Mouse (Mus musculus) midbrain, embryonic 13.5 days (tissue): ENCODE measurements around the gene Kirrel3. TPM values are rescaled to one million over a fixed set of nuclear protein-coding genes. Genes with fewer than 3 reads are reported as not detected.

Source experiments
- ATAC-seq: fragments of 200-750 bp; cut with Nextera tagmentation; 2 replicates; pipeline ENCODE4 v1.8.0; 2017; ENCODE audit warnings: mild to moderate bottlenecking, moderate TSS enrichment, moderate library complexity
- H3K27ac ChIP-seq: fragments of 300-500 bp; sonication (generic); 2 replicates; pipeline ENCODE4 v1.5.1; 2015; ENCODE audit warnings: inconsistent platforms, mild to moderate bottlenecking, moderate library complexity
- H3K27me3 ChIP-seq: fragments of 300-500 bp; sonication (generic); 2 replicates; pipeline ENCODE4 v1.6.1; 2015; ENCODE audit warnings: mild to moderate bottlenecking, inconsistent platforms
- H3K36me3 ChIP-seq: fragments of 300-500 bp; sonication (generic); 2 replicates; pipeline ENCODE4 v1.6.1; 2015; ENCODE audit warnings: mild to moderate bottlenecking, inconsistent platforms
- H3K4me1 ChIP-seq: fragments of 300-500 bp; sonication (generic); replicated peaks from 2 replicates; pipeline ENCODE4 v1.6.1; 2015; ENCODE audit warnings: inconsistent platforms
- H3K4me2 ChIP-seq: fragments of 300-500 bp; sonication (generic); replicated peaks from 2 replicates; pipeline ENCODE4 v1.6.1; 2015; ENCODE audit warnings: moderate library complexity, mild to moderate bottlenecking, inconsistent platforms
- H3K4me3 ChIP-seq: fragments of 300-500 bp; sonication (generic); replicated peaks from 2 replicates; pipeline ENCODE4 v1.5.1; 2015; ENCODE audit warnings: mild to moderate bottlenecking, inconsistent platforms
- H3K9ac ChIP-seq: fragments of 300-500 bp; sonication (generic); replicated peaks from 2 replicates; pipeline ENCODE4 v1.6.1; 2015; ENCODE audit warnings: mild to moderate bottlenecking, inconsistent platforms
- H3K9me3 ChIP-seq: fragments of 300-500 bp; sonication (generic); 2 replicates; pipeline ENCODE4 v1.6.1; 2016; ENCODE audit warnings: mild to moderate bottlenecking, inconsistent platforms
- WGBS: fragments of 180-500 bp; shearing (Covaris S2); methylation state at CpG from one replicate; pipeline ENCODE4 v1.1.7; 2015; 5-methylcytosine and 5-hydroxymethylcytosine counted together
- polyA plus RNA-seq: library from polyadenylated mRNA; unstranded; fragments of >200 nt; fragmentation: Nextera tagmentation; extraction: Ambion mirVana; gene quantifications from 2 replicates; pipeline ENCODE4 v1.2.1, GENCODE M21; 2015

The Kirrel3 gene
- polyA plus RNA-seq, 1 experiment from 2014 or later = 24.0 TPM

DNA sequence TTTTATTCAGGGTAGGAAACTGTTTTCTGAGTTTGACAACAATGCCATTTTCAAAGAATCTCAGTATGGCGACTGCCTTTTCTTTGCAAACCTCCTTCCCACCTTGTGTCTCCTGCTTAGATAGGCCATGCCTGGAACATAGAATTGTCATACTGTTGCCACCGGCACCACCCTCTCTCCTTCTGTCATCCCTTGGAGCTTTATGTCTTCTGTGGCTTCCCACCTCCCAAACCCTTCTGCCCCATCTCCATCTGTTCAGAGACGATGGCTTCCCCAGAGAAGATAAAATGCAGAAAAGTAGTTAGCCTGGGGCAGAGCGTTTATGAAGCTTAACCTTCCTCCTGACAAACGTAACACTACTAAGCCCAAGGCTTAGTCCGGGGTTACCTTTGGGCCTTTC lies 88.9 kb downstream of the Kirrel3 start:
- no peaks in the 10 kb centered on the region for H3K36me3 ChIP-seq
- no peaks in the 10 kb centered on the region for H3K9me3 ChIP-seq
- H3K27ac ChIP-seq = no peak overlapping the region
- H3K9ac ChIP-seq = no peak overlapping the region
- H3K4me1 ChIP-seq = peaks cover 7% of the 10 kb centered on the region; the same call in 1 of the 2 replicates
- WGBS = 93% methylated on average over 6 of the region's 6 CpGs
- ATAC-seq = no peak
- no peaks in the 10 kb centered on the region for H3K27me3 ChIP-seq
- no peak overlapping the region for H3K4me3 ChIP-seq
- H3K4me2 ChIP-seq = no peak overlapping the region

DNA sequence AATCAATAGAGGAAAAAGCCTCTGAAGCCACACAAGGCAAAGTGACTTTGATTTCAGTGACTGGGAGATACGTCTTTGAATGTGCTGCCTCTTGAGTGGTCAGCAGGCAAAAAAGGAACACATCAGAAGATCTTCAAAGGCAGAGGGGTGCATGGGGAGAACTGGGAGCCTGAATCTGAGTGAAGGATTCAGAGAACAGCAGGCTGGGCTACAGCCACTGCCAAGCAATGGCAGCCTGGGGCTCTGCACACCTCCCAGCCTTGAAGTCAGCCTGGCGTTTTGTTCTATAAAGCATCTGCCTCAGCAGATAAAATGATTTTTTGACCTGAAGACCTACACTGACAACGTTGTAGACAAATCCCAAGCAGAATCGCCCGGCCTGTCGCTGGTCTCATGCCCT lies 93.5 kb downstream of the Kirrel3 start:
- no peak overlapping the region for H3K27ac ChIP-seq
- H3K9me3 ChIP-seq = no peaks in the 10 kb centered on the region
- peak; percentile 56; the same call in 1 of the 2 replicates for ATAC-seq

DNA sequence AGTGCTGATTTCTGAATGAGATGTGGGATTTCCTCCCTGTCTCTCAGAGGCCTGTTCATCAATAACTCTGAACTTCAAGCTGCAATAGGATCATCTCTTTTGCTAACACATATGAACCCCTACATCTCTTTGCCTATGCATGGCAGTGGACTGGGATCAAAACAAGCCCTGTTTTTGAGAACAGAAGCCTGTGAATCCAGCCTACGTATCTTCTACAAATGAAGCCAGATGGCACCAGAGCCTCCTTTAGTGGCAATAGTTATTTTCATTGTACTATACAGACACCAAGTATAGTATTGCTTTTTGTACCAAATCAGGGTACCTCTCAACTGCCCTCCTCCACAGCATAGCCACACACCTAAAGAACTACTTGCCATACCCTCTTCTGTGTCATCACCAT lies 94.4 kb downstream of the Kirrel3 start:
- Histone ChIP-seq H3K9ac (no peak overlapping the region), H3K9me3 (no peaks in the 10 kb centered on the region), H3K4me3 (no peak overlapping the region), H3K4me2 (no peak overlapping the region), H3K36me3 (no peaks in the 10 kb centered on the region), H3K27me3 (no peaks in the 10 kb centered on the region), H3K4me1 (peaks cover 15% of the 10 kb centered on the region; the same call in 1 of the 2 replicates), H3K27ac (no peak overlapping the region)
- ATAC-seq = no peak
- WGBS = 77% methylated on average over 1 of the region's 1 CpGs

More for the DNA sequence above, 93.5 kb downstream of the Kirrel3 start:
- Histone ChIP-seq H3K4me3 (no peak overlapping the region), H3K27me3 (no peaks in the 10 kb centered on the region), H3K4me2 (no peak overlapping the region), H3K36me3 (no peaks in the 10 kb centered on the region), H3K9ac (no peak overlapping the region), H3K4me1 (peaks cover 15% of the 10 kb centered on the region; the same call in 1 of the 2 replicates)
- 77% methylated on average over 6 of the region's 6 CpGs for WGBS

DNA sequence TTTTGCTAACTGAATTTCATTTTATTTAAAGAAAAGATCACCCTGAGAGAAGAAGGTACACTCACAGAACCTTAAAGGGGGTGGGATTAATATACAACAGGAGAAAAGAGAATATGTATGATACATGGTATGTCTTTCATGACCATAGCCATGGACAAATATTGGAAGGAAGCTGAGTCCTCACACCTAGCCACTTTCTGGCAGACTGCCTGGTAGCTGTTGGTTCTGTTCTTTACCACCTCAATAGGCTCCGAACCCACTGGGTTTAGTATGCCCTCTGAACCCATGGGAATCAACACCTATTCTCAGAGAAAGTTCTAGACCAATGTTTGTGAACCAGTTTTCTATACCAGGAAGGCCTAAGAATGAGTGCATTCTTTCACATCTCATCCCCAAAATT lies 96.8 kb downstream of the Kirrel3 start:
- H3K27me3 ChIP-seq = no peaks in the 10 kb centered on the region
- 87% methylated on average over 1 of the region's 1 CpGs for WGBS
- no peaks in the 10 kb centered on the region for H3K9me3 ChIP-seq

DNA sequence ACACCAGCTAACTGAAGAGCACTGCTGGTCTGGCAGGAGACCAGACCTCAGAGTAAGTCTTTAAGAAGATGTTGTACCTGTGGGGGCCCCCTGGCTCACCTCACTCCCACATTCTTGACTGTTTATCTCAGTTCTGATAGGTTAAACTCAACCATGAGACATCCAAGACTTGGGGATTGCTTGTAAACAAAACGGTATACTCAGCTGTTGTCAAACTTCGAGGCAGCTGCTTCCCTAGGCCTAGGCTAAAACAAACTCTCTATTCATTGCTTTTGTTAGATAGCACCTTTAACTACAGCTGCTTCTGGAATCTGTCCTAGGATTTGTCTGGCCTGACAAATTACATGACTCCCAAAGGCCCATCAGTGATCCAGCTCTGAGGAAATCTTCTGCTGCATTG lies 99.8 kb downstream of the Kirrel3 start:
- Histone ChIP-seq H3K9ac (no peak overlapping the region), H3K36me3 (no peaks in the 10 kb centered on the region), H3K27me3 (no peaks in the 10 kb centered on the region), H3K9me3 (no peaks in the 10 kb centered on the region), H3K4me2 (no peak overlapping the region), H3K27ac (0 out of 2 replicates have a peak overlapping the region, but pooled peaks have one; percentile 9), H3K4me1 (peaks cover 18% of the 10 kb centered on the region; the same call in 1 of the 2 replicates), H3K4me3 (no peak overlapping the region)
- ATAC-seq = no peak
- WGBS = 64% methylated on average over 2 of the region's 2 CpGs

More for the DNA sequence above, 96.8 kb downstream of the Kirrel3 start:
- Histone ChIP-seq H3K9ac (no peak overlapping the region), H3K4me2 (no peak overlapping the region), H3K36me3 (no peaks in the 10 kb centered on the region), H3K4me1 (peaks cover 23% of the 10 kb centered on the region), H3K4me3 (no peak overlapping the region), H3K27ac (no peak overlapping the region)
- ATAC-seq = no peak

GRCm38 (mm10) chr9:34586080-34586479 lies 100.4 kb downstream of the Kirrel3 start:
- ATAC-seq = no peak
- peaks cover 18% of the 10 kb centered on the region; the same call in 1 of the 2 replicates for H3K4me1 ChIP-seq
- no peak overlapping the region for H3K27ac ChIP-seq
- WGBS = 87% methylated on average over 2 of the region's 2 CpGs
- H3K4me3 ChIP-seq = no peak overlapping the region
- H3K9ac ChIP-seq = no peak overlapping the region
- H3K4me2 ChIP-seq = no peak overlapping the region
- no peaks in the 10 kb centered on the region for H3K9me3 ChIP-seq
- no peaks in the 10 kb centered on the region for H3K36me3 ChIP-seq
- H3K27me3 ChIP-seq = no peaks in the 10 kb centered on the region

DNA sequence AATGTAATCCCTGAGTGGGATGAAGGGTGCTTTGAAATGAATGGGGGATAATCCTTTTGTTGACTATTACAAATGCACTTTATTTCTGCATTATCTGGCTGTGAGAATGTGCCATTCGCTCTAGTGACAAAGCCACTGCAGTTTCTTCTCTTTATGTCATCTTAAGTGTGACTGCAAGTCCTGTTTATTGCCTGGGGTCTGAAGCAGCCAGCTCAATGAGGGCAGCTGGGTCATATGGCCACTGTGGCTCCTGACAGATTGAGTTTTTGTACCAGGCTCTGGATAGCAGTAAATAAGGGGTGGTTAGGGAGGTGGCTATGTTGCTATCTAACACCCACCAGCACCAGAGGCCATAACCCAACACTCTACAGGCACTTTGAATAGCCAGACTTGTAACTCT lies 104.1 kb downstream of the Kirrel3 start:
- no peaks in the 10 kb centered on the region for H3K36me3 ChIP-seq
- 22% methylated on average over 1 of the region's 1 CpGs for WGBS
- H3K9ac ChIP-seq = no peak overlapping the region
- H3K4me3 ChIP-seq = no peak overlapping the region
- no peak overlapping the region for H3K4me2 ChIP-seq
- peaks cover 26% of the 10 kb centered on the region for H3K4me1 ChIP-seq
- H3K9me3 ChIP-seq = no peaks in the 10 kb centered on the region
- no peak for ATAC-seq
- H3K27ac ChIP-seq = no peak overlapping the region
- no peaks in the 10 kb centered on the region for H3K27me3 ChIP-seq

DNA sequence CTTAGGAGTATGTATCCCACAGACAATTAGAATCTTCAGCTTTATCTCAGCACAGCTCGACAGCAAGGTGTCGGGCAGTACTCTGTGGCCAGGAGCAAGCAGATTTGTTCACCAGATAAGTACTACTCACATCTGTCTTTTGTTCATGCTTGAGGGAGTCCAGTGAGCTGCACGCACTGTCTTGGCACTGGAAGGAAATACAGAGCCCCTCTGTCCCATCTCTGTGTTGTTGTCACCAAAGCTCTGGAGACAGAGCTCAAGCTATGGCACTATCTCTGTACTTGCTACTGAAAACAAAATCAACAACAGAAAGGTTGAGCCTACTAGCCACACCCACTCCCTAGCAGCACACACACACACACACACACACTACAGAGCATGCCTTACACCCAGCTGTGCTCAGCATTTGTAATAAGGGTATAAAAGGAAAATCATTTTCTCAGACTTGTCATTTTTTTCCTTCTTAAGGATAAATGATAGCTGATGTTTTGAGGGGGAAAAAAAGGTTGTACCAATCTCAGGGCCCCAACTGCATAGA lies 106.4 kb downstream of the Kirrel3 start:
- peak overlapping the region; percentile 37 for H3K9ac ChIP-seq
- H3K36me3 ChIP-seq = no peaks in the 10 kb centered on the region
- peak; percentile 58; the same call in 1 of the 2 replicates for ATAC-seq
- 41% methylated on average over 3 of the region's 3 CpGs for WGBS
- peaks cover 17% of the 10 kb centered on the region for H3K4me1 ChIP-seq
- H3K4me3 ChIP-seq = no peak overlapping the region
- H3K27me3 ChIP-seq = no peaks in the 10 kb centered on the region
- no peak overlapping the region for H3K4me2 ChIP-seq
- H3K9me3 ChIP-seq = no peaks in the 10 kb centered on the region
- H3K27ac ChIP-seq = peak overlapping the region; percentile 66

GRCm38 (mm10) chr9:34593889-34594288 lies 108.2 kb downstream of the Kirrel3 start:
- Histone ChIP-seq H3K36me3 (no peaks in the 10 kb centered on the region), H3K27ac (no peak overlapping the region), H3K4me1 (peaks cover 17% of the 10 kb centered on the region), H3K4me2 (no peak overlapping the region), H3K9me3 (no peaks in the 10 kb centered on the region), H3K9ac (no peak overlapping the region), H3K4me3 (no peak overlapping the region), H3K27me3 (no peaks in the 10 kb centered on the region)
- ATAC-seq = no peak
- 80% methylated on average over 4 of the region's 4 CpGs for WGBS

DNA sequence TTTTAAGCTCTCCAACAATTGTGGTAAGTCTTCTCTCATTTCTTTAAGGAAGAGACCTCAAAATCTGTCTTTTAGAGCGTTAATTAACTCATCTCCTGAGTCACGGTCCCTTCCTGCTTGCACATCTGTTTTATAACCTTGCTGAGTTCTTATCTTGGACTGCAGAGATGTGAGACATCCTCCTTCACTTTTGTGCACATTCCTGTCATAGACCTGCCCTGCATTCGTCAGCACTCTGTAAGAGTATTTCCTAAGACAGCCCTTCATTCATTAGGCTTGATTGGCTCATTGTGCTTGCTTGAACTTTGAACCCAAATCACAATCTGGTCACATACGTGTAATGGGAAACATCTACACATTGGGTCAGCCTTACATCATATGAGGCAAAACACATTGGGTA lies 114.6 kb downstream of the Kirrel3 start:
- ATAC-seq = no peak
- no peaks in the 10 kb centered on the region for H3K9me3 ChIP-seq
- no peak overlapping the region for H3K4me3 ChIP-seq
- H3K36me3 ChIP-seq = no peaks in the 10 kb centered on the region
- no peak overlapping the region for H3K27ac ChIP-seq
- no peaks in the 10 kb centered on the region for H3K27me3 ChIP-seq
- no peak overlapping the region for H3K9ac ChIP-seq
- 80% methylated on average over 4 of the region's 4 CpGs for WGBS
- no peak overlapping the region for H3K4me2 ChIP-seq
- no peaks in the 10 kb centered on the region for H3K4me1 ChIP-seq

GRCm38 (mm10) chr9:34603750-34604149 lies 118.1 kb downstream of the Kirrel3 start:
- H3K4me3 ChIP-seq = no peak overlapping the region
- ATAC-seq = 0 out of 2 replicates have a peak, but pooled peaks have one; percentile 27
- no peak overlapping the region for H3K27ac ChIP-seq
- 0 out of 2 replicates have a peak, but pooled peaks cover 7% of the 10 kb centered on the region for H3K4me1 ChIP-seq
- no peaks in the 10 kb centered on the region for H3K27me3 ChIP-seq
- H3K36me3 ChIP-seq = no peaks in the 10 kb centered on the region
- H3K4me2 ChIP-seq = no peak overlapping the region
- WGBS = 73% methylated on average over 7 of the region's 7 CpGs
- no peaks in the 10 kb centered on the region for H3K9me3 ChIP-seq
- no peak overlapping the region for H3K9ac ChIP-seq

GRCm38 (mm10) chr9:34604931-34605330 lies 119.2 kb downstream of the Kirrel3 start:
- 0 out of 2 replicates have a peak, but pooled peaks cover 8% of the 10 kb centered on the region for H3K4me1 ChIP-seq

GRCm38 (mm10) chr9:34605486-34605885 lies 119.8 kb downstream of the Kirrel3 start:
- Histone ChIP-seq H3K4me2 (no peak overlapping the region), H3K9me3 (no peaks in the 10 kb centered on the region), H3K4me1 (0 out of 2 replicates have a peak, but pooled peaks cover 8% of the 10 kb centered on the region), H3K9ac (no peak overlapping the region), H3K36me3 (no peaks in the 10 kb centered on the region), H3K27me3 (no peaks in the 10 kb centered on the region), H3K27ac (no peak overlapping the region), H3K4me3 (no peak overlapping the region)
- WGBS = 81% methylated on average over 8 of the region's 8 CpGs
- no peak for ATAC-seq

More at GRCm38 (mm10) chr9:34604931-34605330, 119.2 kb downstream of the Kirrel3 start:
- no peak for ATAC-seq
- Histone ChIP-seq H3K36me3 (no peaks in the 10 kb centered on the region), H3K9ac (no peak overlapping the region), H3K27me3 (no peaks in the 10 kb centered on the region), H3K9me3 (no peaks in the 10 kb centered on the region), H3K4me2 (no peak overlapping the region), H3K27ac (no peak overlapping the region; the same call in 1 of the 2 replicates), H3K4me3 (no peak overlapping the region)
- 84% methylated on average over 4 of the region's 4 CpGs for WGBS
